Mouse (Mus musculus) mature B cell (primary cell): ENCODE measurements around the gene Ifitm3.

Source experiments
- in situ Hi-C: fragments of 300-500 bp; cut with MboI; formaldehyde crosslinking; loops from 2 replicates; pipeline ENCODE4 v1.14.3; 2019

Gene Ifitm3

GRCm38 (mm10) chr7:140962733-140963132, 47.8 kb downstream of the Ifitm3 start:
- in situ Hi-C loops, result no loop called here

- in situ Hi-C loops, result no loop called here
Observed at GRCm38 (mm10) chr7:140961416-140961815, 49.2 kb downstream of the Ifitm3 start.

GRCm38 (mm10) chr7:140960026-140960425, 50.5 kb downstream of the Ifitm3 start:
- in situ Hi-C loops, result no loop called here
